8 mouse cellular contexts compared by ENCODE assay signal in genomic region chr2:104887882-104888566, GRCm38 (mm10). TPM values are rescaled to one million over a fixed set of nuclear protein-coding genes. Genes with fewer than 3 reads are reported as not detected.
DNase-seq lines count a peak whose midpoint lies in the region; ATAC-seq and TF ChIP-seq lines count a peak whose summit lies in the region.

No protein-coding gene starts in this region.

- no peak overlapping the region for H3K4me3 ChIP-seq in heart, adult 2 months
- H3K4me3 ChIP-seq in heart, embryonic 11.5 days (ENCODE audit: low read depth, low read length) = no peak overlapping the region
- H3K4me3 ChIP-seq in midbrain, embryonic 14.5 days (replicated peaks; ENCODE audit: low read depth, low read length) = no peak overlapping the region

- WGBS in heart, adult 2 months = 17% methylated on average over 10 of the region's 10 CpGs
- 21% methylated on average over 10 of the region's 10 CpGs for WGBS in heart, embryonic 11.5 days (ENCODE audit: insufficient replicate concordance)
- WGBS in midbrain, embryonic 14.5 days = 22% methylated on average over 10 of the region's 10 CpGs

- H3K27ac ChIP-seq in heart, adult 2 months = no peak overlapping the region
- no peak overlapping the region for H3K27ac ChIP-seq in heart, embryonic 11.5 days (ENCODE audit: low read depth, low read length)
- no peak overlapping the region for H3K27ac ChIP-seq in midbrain, embryonic 14.5 days (replicated peaks; ENCODE audit: low read depth, low read length)

- H3K27me3 ChIP-seq in heart, adult 2 months (ENCODE audit: control insufficient read depth, insufficient read depth, low read length) = no peaks in the 10 kb centered on the region
- H3K27me3 ChIP-seq in heart, embryonic 11.5 days (ENCODE audit: control insufficient read depth, insufficient read depth, low read length) = no peaks in the 10 kb centered on the region
- H3K27me3 ChIP-seq in midbrain, embryonic 14.5 days (ENCODE audit: control insufficient read depth, insufficient read depth, low read length) = no peaks in the 10 kb centered on the region

- TF ChIP-seq EP300 in heart, adult 2 months (IDR thresholded peaks at IDR 0.05; ENCODE audit: insufficient read depth, low read depth, low read length) = peak; percentile 71; the same call in 1 of the 2 replicates

- H3K9me3 ChIP-seq in heart, embryonic 11.5 days (replicated peaks; ENCODE audit: control insufficient read depth, low read length) = no peaks in the 10 kb centered on the region
- no peaks in the 10 kb centered on the region for H3K9me3 ChIP-seq in midbrain, embryonic 14.5 days (ENCODE audit: control insufficient read depth, low read length)

- H3K9ac ChIP-seq in heart, adult 2 months (ENCODE audit: low read depth, low read length) = no peak overlapping the region
- H3K9ac ChIP-seq in heart, embryonic 11.5 days (ENCODE audit: low read depth, low read length) = no peak overlapping the region
- no peak overlapping the region for H3K9ac ChIP-seq in midbrain, embryonic 14.5 days (replicated peaks; ENCODE audit: low read length)

- H3K79me2 ChIP-seq in heart, adult 2 months (replicated peaks; ENCODE audit: control insufficient read depth, insufficient read depth, low read length) = no peaks in the 10 kb centered on the region

- no peak overlapping the region for H3K4me2 ChIP-seq in heart, embryonic 11.5 days
- no peak overlapping the region for H3K4me2 ChIP-seq in midbrain, embryonic 14.5 days (ENCODE audit: low read length)

- peak; percentile 65 to 82 for DNase-seq in heart, adult 2 months
- peak; percentile 77 to 78 for DNase-seq in cerebellum, adult 18-20 months
- peak; percentile 83 for DNase-seq in forelimb bud, embryonic 11.5 days (ENCODE audit: low read depth, low spot score)
- peak; percentile 70 for DNase-seq in hindlimb bud, embryonic 11.5 days (ENCODE audit: extremely low spot score, low read depth, low spot score)
- peak; percentile 44 to 87 for DNase-seq in left cerebral cortex, adult 9 months (ENCODE audit: low spot score in 2 of 2)
- peak; percentile 93 for DNase-seq in midbrain, embryonic 14.5 days
- peak; percentile 33 to 81 for DNase-seq in spleen, postnatal 10 days (ENCODE audit: low spot score in 2 of 2)

- peak; percentile 96 for TF ChIP-seq CTCF in heart, adult 2 months (IDR thresholded peaks at IDR 0.05)

- no peaks in the 10 kb centered on the region for H3K4me1 ChIP-seq in heart, adult 2 months (ENCODE audit: control insufficient read depth, insufficient read depth, low read length)
- no peaks in the 10 kb centered on the region for H3K4me1 ChIP-seq in heart, embryonic 11.5 days (ENCODE audit: control insufficient read depth, insufficient read depth, low read length)
- H3K4me1 ChIP-seq in midbrain, embryonic 14.5 days (ENCODE audit: control insufficient read depth, insufficient read depth, low read length) = no peaks in the 10 kb centered on the region

- H3K36me3 ChIP-seq in heart, adult 2 months (ENCODE audit: control insufficient read depth, insufficient read depth, low read length) = no peaks in the 10 kb centered on the region
- H3K36me3 ChIP-seq in heart, embryonic 11.5 days (ENCODE audit: control insufficient read depth, insufficient read depth, low read length) = no peaks in the 10 kb centered on the region
- H3K36me3 ChIP-seq in midbrain, embryonic 14.5 days (ENCODE audit: control insufficient read depth, insufficient read depth, low read length) = no peaks in the 10 kb centered on the region

- intact Hi-C loops in heart, adult 2 months (cut with DNase I) = loop anchor here (1.0 to 2.0 kb wide), 2 partner anchors 303 to 342 kb away; no protein-coding TSS in a partner anchor

- ATAC-seq in heart, embryonic 11.5 days (replicated peaks; ENCODE audit: insufficient number of reproducible peaks, low FRiP score, low TSS enrichment) = no peak
- peak; percentile 66; the same call in 1 of the 2 replicates for ATAC-seq in midbrain, embryonic 14.5 days (ENCODE audit: low FRiP score, low TSS enrichment)

- TF ChIP-seq POLR2A in heart, adult 2 months (IDR thresholded peaks at IDR 0.05; ENCODE audit: insufficient read depth, low read depth, low read length) = no peak

RNA-seq across cellular contexts. Expression of gene Ccdc73, which starts 20.4 kb away (rescaled TPM):
- 1 to 10 TPM; 2.5 to 4.9 TPM for total RNA-seq in heart, adult 2 months (2021)
- polyA plus RNA-seq in heart, adult 2 months (2012; rRNA removed) = 3.6 and 4.1 TPM in 2 replicates
- 4.7 and 7.9 TPM in 2 replicates for polyA plus RNA-seq in heart, embryonic 11.5 days (2014; fragmentation: Nextera tagmentation; extraction: Ambion mirVana)
- polyA plus RNA-seq in midbrain, embryonic 14.5 days (2014; fragmentation: Nextera tagmentation; extraction: Ambion mirVana) = 6.7 and 9.1 TPM in 2 replicates

RNA-seq across cellular contexts. Expression of gene Prrg4, which starts 38.3 kb away (rescaled TPM):
- under 1 TPM; 0.61 to 0.94 TPM for total RNA-seq in heart, adult 2 months (2021)
- 0.29 and 0.32 TPM in 2 replicates for polyA plus RNA-seq in heart, adult 2 months (2012; rRNA removed)
- polyA plus RNA-seq in heart, embryonic 11.5 days (2014; fragmentation: Nextera tagmentation; extraction: Ambion mirVana) = 0.44 and 0.47 TPM in 2 replicates
- 0.11 and 0.61 TPM in 2 replicates for polyA plus RNA-seq in midbrain, embryonic 14.5 days (2014; fragmentation: Nextera tagmentation; extraction: Ambion mirVana)
